30 mouse cellular contexts compared by ENCODE assay signal in genomic region chr13:16032425-16032824, GRCm38 (mm10). TPM values are rescaled to one million over a fixed set of nuclear protein-coding genes. Genes with fewer than 3 reads are reported as not detected.
"Had no signal": no experiment of that assay in that cellular context is flagged by ENCODE, and none has a peak within 500 bp of the region (broad histone marks: within the 10 kb centered on the region; RNA-seq: fewer than 3 reads in every experiment).

No protein-coding gene starts in this region.

- H3K9ac ChIP-seq: limb, embryonic 12.5 days; limb, embryonic 13.5 days; limb, embryonic 15.5 days; liver, embryonic 12.5 days; liver, embryonic 13.5 days; liver, embryonic 14.5 days; liver, embryonic 15.5 days; liver, postnatal 0 days; lung, embryonic 14.5 days; lung, embryonic 15.5 days; midbrain, embryonic 12.5 days; midbrain, embryonic 13.5 days; midbrain, embryonic 15.5 days had no signal

- ATAC-seq: liver, embryonic 12.5 days; liver, postnatal 0 days; midbrain, embryonic 15.5 days; midbrain, embryonic 16.5 days had no signal

- H3K27me3 ChIP-seq: limb, embryonic 12.5 days; limb, embryonic 13.5 days; limb, embryonic 15.5 days; liver, embryonic 12.5 days; liver, embryonic 13.5 days; liver, embryonic 15.5 days; lung, embryonic 15.5 days; megakaryocyte, embryonic 14.5 days; midbrain, embryonic 12.5 days; midbrain, embryonic 13.5 days; midbrain, embryonic 15.5 days had no signal

- DNase-seq: left cerebral cortex, postnatal 4 days; liver; liver, embryonic 13.5 days; liver, postnatal 0 days; lung, adult 18-20 months; lung, adult 2 months; lung, embryonic 14.5 days; lung, postnatal 10 days; lung, postnatal 36 days; lung, postnatal 4 days; midbrain, embryonic 14.5 days had no signal

- H3K4me3 ChIP-seq: left cerebral cortex, adult 2 months; limb, embryonic 10.5 days; limb, embryonic 12.5 days; limb, embryonic 13.5 days; limb, embryonic 15.5 days; liver, embryonic 12.5 days; liver, embryonic 13.5 days; liver, embryonic 15.5 days; lung, embryonic 15.5 days; megakaryocyte, embryonic 14.5 days; midbrain, embryonic 10.5 days; midbrain, embryonic 12.5 days; midbrain, embryonic 13.5 days; midbrain, embryonic 15.5 days; myocyte had no signal

- H3K9me3 ChIP-seq: limb, embryonic 10.5 days; limb, embryonic 12.5 days; limb, embryonic 13.5 days; limb, embryonic 15.5 days; liver, embryonic 12.5 days; liver, embryonic 13.5 days; liver, embryonic 15.5 days; lung, embryonic 15.5 days; megakaryocyte, embryonic 14.5 days; midbrain, embryonic 10.5 days; midbrain, embryonic 12.5 days; midbrain, embryonic 13.5 days; midbrain, embryonic 15.5 days had no signal

- H3K4me2 ChIP-seq: limb, embryonic 12.5 days; limb, embryonic 13.5 days; limb, embryonic 15.5 days; liver, embryonic 11.5 days; liver, embryonic 12.5 days; liver, embryonic 13.5 days; liver, embryonic 15.5 days; lung, embryonic 14.5 days; lung, embryonic 15.5 days; midbrain, embryonic 11.5 days; midbrain, embryonic 12.5 days; midbrain, embryonic 13.5 days; midbrain, embryonic 15.5 days had no signal

- H3K27ac ChIP-seq: left cerebral cortex, adult 2 months; limb, embryonic 10.5 days; limb, embryonic 12.5 days; limb, embryonic 13.5 days; limb, embryonic 15.5 days; liver, embryonic 12.5 days; liver, embryonic 13.5 days; liver, embryonic 14.5 days; liver, embryonic 15.5 days; lung, embryonic 15.5 days; macrophage; midbrain, embryonic 10.5 days; midbrain, embryonic 12.5 days; midbrain, embryonic 13.5 days; midbrain, embryonic 15.5 days had no signal

- H3K36me3 ChIP-seq: limb, embryonic 10.5 days; limb, embryonic 12.5 days; limb, embryonic 13.5 days; limb, embryonic 15.5 days; liver, embryonic 12.5 days; liver, embryonic 13.5 days; liver, embryonic 15.5 days; lung, embryonic 15.5 days; midbrain, embryonic 10.5 days; midbrain, embryonic 12.5 days; midbrain, embryonic 13.5 days; midbrain, embryonic 15.5 days had no signal

- H3K4me1 ChIP-seq: limb, embryonic 10.5 days; limb, embryonic 12.5 days; limb, embryonic 13.5 days; limb, embryonic 15.5 days; liver, embryonic 12.5 days; liver, embryonic 13.5 days; liver, embryonic 15.5 days; lung, embryonic 15.5 days; megakaryocyte, embryonic 14.5 days; midbrain, embryonic 15.5 days had no signal

RNA-seq across cellular contexts. Expression of gene Inhba, which starts 20.8 kb away (rescaled TPM):
- polyA plus RNA-seq: midbrain, embryonic 10.5 days had no signal
